Mouse (Mus musculus): ENCODE measurements at regions not wholly inside any gene's neighbourhood (a gene's known extent, or its start where the extent isn't known, plus 50 kb on each side); places are given as distances from the start of the nearest gene placed in this dataset.

GRCm38 (mm10) chr3:131014092-131014716 is 96.1 kb upstream of the Lef1 start:
- ATAC-seq (replicated peaks): no peak
- no peak overlapping the region for H3K9ac ChIP-seq (replicated peaks)
- no peak overlapping the region for H3K4me2 ChIP-seq (replicated peaks)
- WGBS: 76% methylated on average over 12 of the region's 12 CpGs
- no peaks in the 10 kb centered on the region for H3K36me3 ChIP-seq
- peaks cover 3% of the 10 kb centered on the region for H3K4me1 ChIP-seq
- H3K27me3 ChIP-seq: no peaks in the 10 kb centered on the region
- no peaks in the 10 kb centered on the region for H3K9me3 ChIP-seq
- no peak overlapping the region for H3K27ac ChIP-seq (replicated peaks)
- no peak overlapping the region for H3K4me3 ChIP-seq

GRCm38 (mm10) chr3:131000701-131001100 is 109.6 kb upstream of the Lef1 start:
- Histone ChIP-seq H3K4me2 (replicated peaks) (no peak overlapping the region), H3K4me3 (no peak overlapping the region), H3K9me3 (no peaks in the 10 kb centered on the region), H3K36me3 (no peaks in the 10 kb centered on the region), H3K27me3 (no peaks in the 10 kb centered on the region), H3K4me1 (no peaks in the 10 kb centered on the region), H3K27ac (replicated peaks) (no peak overlapping the region), H3K9ac (replicated peaks) (no peak overlapping the region)
- 90% methylated on average over 13 of the region's 13 CpGs for WGBS
- no peak for ATAC-seq (replicated peaks)

DNA sequence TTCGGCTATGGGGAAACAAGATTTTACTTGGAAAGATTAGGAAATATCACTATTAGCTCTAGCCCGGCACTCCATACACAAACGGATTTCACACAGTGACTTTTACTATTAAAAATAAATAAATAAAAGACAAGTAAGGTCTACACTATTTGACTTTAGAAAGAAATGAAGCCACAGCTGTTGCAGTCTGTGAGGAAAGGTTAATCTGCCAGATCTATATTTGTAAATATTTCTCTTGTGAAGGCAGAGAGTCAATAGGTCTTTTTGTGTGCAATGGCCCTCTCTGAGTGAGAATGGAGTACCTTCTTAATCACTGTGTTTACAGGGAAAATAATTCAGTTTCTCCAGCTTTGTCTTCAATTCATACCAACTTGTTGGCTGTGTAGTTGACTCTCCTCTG is 110.0 kb upstream of the Lef1 start:
- Histone ChIP-seq H3K27ac (replicated peaks) (no peak overlapping the region), H3K4me1 (no peaks in the 10 kb centered on the region), H3K4me3 (no peak overlapping the region), H3K36me3 (no peaks in the 10 kb centered on the region), H3K9ac (replicated peaks) (no peak overlapping the region), H3K4me2 (replicated peaks) (no peak overlapping the region), H3K9me3 (no peaks in the 10 kb centered on the region), H3K27me3 (no peaks in the 10 kb centered on the region)
- ATAC-seq (replicated peaks): no peak
- 68% methylated on average over 3 of the region's 3 CpGs for WGBS

DNA sequence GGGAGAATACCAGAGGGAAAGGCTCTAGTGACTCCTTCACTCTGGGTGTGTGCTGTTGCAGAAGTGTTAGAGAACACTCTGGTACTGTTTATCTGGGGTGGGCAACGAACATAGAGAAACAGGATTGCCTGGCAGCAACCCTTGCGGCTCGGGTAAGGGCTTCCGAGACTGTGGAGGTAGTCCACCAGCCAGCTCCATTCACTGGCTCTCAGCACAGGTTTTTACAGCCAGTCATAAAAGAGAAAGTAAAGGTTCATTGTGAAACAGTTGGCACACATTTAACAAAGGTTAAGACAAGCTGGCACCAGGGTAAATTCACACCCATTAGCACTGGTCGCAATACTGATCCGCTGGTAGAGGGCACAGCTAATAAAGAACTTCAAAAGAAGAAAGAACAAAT is 110.5 kb upstream of the Lef1 start:
- no peaks in the 10 kb centered on the region for H3K9me3 ChIP-seq
- no peaks in the 10 kb centered on the region for H3K36me3 ChIP-seq
- no peaks in the 10 kb centered on the region for H3K4me1 ChIP-seq
- WGBS: 36% methylated on average over 6 of the region's 6 CpGs
- no peak overlapping the region for H3K4me2 ChIP-seq (replicated peaks)
- H3K27ac ChIP-seq (replicated peaks): no peak overlapping the region
- no peak overlapping the region for H3K4me3 ChIP-seq
- no peak overlapping the region for H3K9ac ChIP-seq (replicated peaks)
- ATAC-seq (replicated peaks): no peak
- H3K27me3 ChIP-seq: no peaks in the 10 kb centered on the region

- no peak overlapping the region for H3K4me3 ChIP-seq
- no peaks in the 10 kb centered on the region for H3K9me3 ChIP-seq
- no peak overlapping the region for H3K4me2 ChIP-seq (replicated peaks)
- H3K36me3 ChIP-seq: no peaks in the 10 kb centered on the region
- H3K4me1 ChIP-seq: no peaks in the 10 kb centered on the region
- no peak overlapping the region for H3K9ac ChIP-seq (replicated peaks)
- H3K27ac ChIP-seq (replicated peaks): no peak overlapping the region
- WGBS: 88% methylated on average over 9 of the region's 10 CpGs
- no peak for ATAC-seq (replicated peaks)
- no peaks in the 10 kb centered on the region for H3K27me3 ChIP-seq
These were observed 111.8 kb upstream of the Lef1 start for GRCm38 (mm10) chr3:130998433-130998832.

GRCm38 (mm10) chr3:130996786-130997185 is 113.5 kb upstream of the Lef1 start:
- H3K4me1 ChIP-seq: no peaks in the 10 kb centered on the region
- no peaks in the 10 kb centered on the region for H3K27me3 ChIP-seq
- 63% methylated on average over 11 of the region's 11 CpGs for WGBS
- no peaks in the 10 kb centered on the region for H3K9me3 ChIP-seq
- H3K36me3 ChIP-seq: no peaks in the 10 kb centered on the region
- no peak overlapping the region for H3K9ac ChIP-seq (replicated peaks)
- H3K4me2 ChIP-seq (replicated peaks): no peak overlapping the region
- ATAC-seq (replicated peaks): no peak
- H3K27ac ChIP-seq (replicated peaks): no peak overlapping the region
- H3K4me3 ChIP-seq: no peak overlapping the region

GRCm38 (mm10) chr3:130991971-130992370 is 118.3 kb upstream of the Lef1 start:
- Histone ChIP-seq H3K4me2 (replicated peaks) (no peak overlapping the region), H3K4me3 (no peak overlapping the region), H3K27me3 (no peaks in the 10 kb centered on the region), H3K9ac (replicated peaks) (no peak overlapping the region), H3K4me1 (no peaks in the 10 kb centered on the region), H3K27ac (replicated peaks) (no peak overlapping the region), H3K36me3 (no peaks in the 10 kb centered on the region), H3K9me3 (no peaks in the 10 kb centered on the region)
- no peak for ATAC-seq (replicated peaks)
- WGBS: 41% methylated on average over 9 of the region's 9 CpGs

DNA sequence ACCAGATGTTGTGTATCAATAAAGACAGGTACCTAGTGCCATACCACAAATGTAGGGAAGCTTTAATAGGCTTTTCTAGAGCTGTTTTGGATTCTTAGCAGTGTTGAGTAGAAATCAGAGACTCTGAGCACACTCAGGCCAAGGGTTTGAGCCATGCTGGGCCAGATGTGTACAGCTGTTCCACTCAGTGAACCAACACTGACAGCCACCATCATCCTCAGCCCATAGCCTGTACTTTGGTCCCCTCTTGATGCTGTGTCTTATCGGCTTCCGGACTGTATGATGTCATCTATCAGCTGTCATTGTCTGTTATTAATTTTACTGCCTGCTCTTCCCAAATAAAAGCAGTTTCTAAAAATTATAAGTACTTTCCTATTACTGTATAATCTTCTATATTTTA is 123.6 kb upstream of the Lef1 start:
- H3K4me1 ChIP-seq: no peaks in the 10 kb centered on the region
- H3K27ac ChIP-seq (replicated peaks): no peak overlapping the region
- H3K27me3 ChIP-seq: no peaks in the 10 kb centered on the region
- 89% methylated on average over 2 of the region's 2 CpGs for WGBS
- no peak overlapping the region for H3K4me2 ChIP-seq (replicated peaks)
- H3K9me3 ChIP-seq: no peaks in the 10 kb centered on the region
- H3K36me3 ChIP-seq: no peaks in the 10 kb centered on the region
- no peak for ATAC-seq (replicated peaks)
- no peak overlapping the region for H3K4me3 ChIP-seq
- H3K9ac ChIP-seq (replicated peaks): no peak overlapping the region

GRCm38 (mm10) chr3:130986101-130986500 is 124.2 kb upstream of the Lef1 start:
- 74% methylated on average over 2 of the region's 2 CpGs for WGBS
- Histone ChIP-seq H3K27me3 (no peaks in the 10 kb centered on the region), H3K27ac (replicated peaks) (no peak overlapping the region), H3K9ac (replicated peaks) (no peak overlapping the region), H3K9me3 (no peaks in the 10 kb centered on the region), H3K36me3 (no peaks in the 10 kb centered on the region), H3K4me2 (replicated peaks) (no peak overlapping the region), H3K4me3 (no peak overlapping the region), H3K4me1 (no peaks in the 10 kb centered on the region)
- ATAC-seq (replicated peaks): no peak

DNA sequence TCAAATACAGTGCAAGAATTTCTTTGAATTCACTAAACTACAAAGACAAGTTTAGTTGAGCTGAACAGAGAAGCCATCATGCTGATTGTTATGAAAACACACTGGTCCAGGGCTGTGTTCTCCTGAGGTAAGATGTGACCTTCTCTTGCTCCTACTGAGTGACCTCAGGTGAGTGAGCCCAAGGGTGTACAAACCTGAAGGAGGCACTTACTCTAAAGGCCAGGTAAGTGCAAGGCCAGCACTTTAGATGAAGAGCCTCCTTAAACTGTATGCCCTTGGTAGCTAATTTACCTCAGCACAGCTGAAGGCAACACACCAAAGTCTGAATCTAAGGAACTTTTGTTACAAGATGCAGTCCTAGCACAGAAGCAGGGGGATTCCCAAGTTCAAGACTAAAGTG is 128.7 kb upstream of the Lef1 start:
- H3K27me3 ChIP-seq: no peaks in the 10 kb centered on the region
- no peak overlapping the region for H3K27ac ChIP-seq (replicated peaks)
- no peak overlapping the region for H3K4me2 ChIP-seq (replicated peaks)
- H3K4me1 ChIP-seq: no peaks in the 10 kb centered on the region
- H3K9ac ChIP-seq (replicated peaks): no peak overlapping the region
- no peak overlapping the region for H3K4me3 ChIP-seq
- no peaks in the 10 kb centered on the region for H3K36me3 ChIP-seq
- ATAC-seq (replicated peaks): no peak
- H3K9me3 ChIP-seq: no peaks in the 10 kb centered on the region

GRCm38 (mm10) chr3:130978986-130979642 is 131.2 kb upstream of the Lef1 start:
- 84% methylated on average over 14 of the region's 14 CpGs for WGBS
- no peak overlapping the region for H3K27ac ChIP-seq (replicated peaks)
- H3K36me3 ChIP-seq: no peaks in the 10 kb centered on the region
- H3K9me3 ChIP-seq: no peaks in the 10 kb centered on the region
- H3K4me2 ChIP-seq (replicated peaks): no peak overlapping the region
- no peak overlapping the region for H3K9ac ChIP-seq (replicated peaks)
- no peak overlapping the region for H3K4me3 ChIP-seq
- no peaks in the 10 kb centered on the region for H3K4me1 ChIP-seq
- H3K27me3 ChIP-seq: no peaks in the 10 kb centered on the region
- no peak for ATAC-seq (replicated peaks)

GRCm38 (mm10) chr3:130977921-130978700 is 132.2 kb upstream of the Lef1 start:
- Histone ChIP-seq H3K9me3 (no peaks in the 10 kb centered on the region), H3K9ac (replicated peaks) (no peak overlapping the region), H3K27ac (replicated peaks) (no peak overlapping the region), H3K27me3 (no peaks in the 10 kb centered on the region), H3K4me2 (replicated peaks) (no peak overlapping the region), H3K4me1 (no peaks in the 10 kb centered on the region), H3K36me3 (no peaks in the 10 kb centered on the region), H3K4me3 (no peak overlapping the region)
- WGBS: 58% methylated on average over 13 of the region's 13 CpGs
- ATAC-seq (replicated peaks): no peak
